Mouse (Mus musculus) spleen, adult 18-20 months (tissue): ENCODE data around the gene Hoxa7.

Experiments used
- DNase-seq, 2 experiments: peaks; one replicate each; pipeline ENCODE4 v3.0.0; 2022; ENCODE audit warnings: mixed read lengths in 2 of 2

The Hoxa7 gene

DNA sequence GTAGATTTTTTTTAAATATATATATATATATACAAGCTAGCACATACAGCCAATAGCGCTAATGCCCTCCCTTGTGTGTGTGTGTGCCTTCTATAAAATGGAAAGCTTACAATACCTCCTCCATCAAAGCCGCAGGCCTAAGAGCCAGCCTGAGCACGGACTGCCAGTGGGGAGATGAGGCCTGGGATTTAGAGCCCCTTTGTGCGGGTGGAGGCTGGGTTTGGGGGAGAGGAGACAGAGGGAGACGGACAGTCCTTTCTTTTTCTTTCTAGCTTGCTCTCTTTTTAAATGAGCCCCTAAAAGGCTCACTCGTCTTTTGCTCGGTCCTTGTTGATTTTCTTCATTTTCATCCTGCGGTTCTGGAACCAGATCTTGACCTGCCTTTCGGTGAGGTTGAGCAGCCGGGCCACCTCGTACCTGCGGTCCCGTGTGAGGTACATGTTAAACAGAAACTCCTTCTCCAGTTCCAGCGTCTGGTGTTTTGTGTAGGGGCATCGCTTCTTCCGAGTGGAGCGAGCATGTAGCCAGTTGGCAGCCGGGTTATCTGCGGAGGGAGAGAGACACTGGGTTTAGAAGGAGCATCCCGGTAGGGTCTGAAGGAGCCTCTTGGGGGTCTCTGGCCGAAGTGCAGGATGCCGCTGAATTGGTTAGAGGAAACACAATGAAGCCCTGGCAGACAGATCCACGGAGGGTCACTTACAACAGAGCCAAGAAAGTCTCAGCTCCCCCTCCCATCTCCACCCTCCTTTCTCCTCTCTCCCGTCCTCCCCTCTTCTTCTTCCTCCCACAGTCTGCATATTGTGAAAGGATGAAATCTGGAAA lies 2.5 kb upstream of the Hoxa7 start:
- no peak for DNase-seq

- no peak for DNase-seq
Measured at GRCm38 (mm10) chr6:52222729-52223128, 1.1 kb upstream of the Hoxa7 start.

DNA sequence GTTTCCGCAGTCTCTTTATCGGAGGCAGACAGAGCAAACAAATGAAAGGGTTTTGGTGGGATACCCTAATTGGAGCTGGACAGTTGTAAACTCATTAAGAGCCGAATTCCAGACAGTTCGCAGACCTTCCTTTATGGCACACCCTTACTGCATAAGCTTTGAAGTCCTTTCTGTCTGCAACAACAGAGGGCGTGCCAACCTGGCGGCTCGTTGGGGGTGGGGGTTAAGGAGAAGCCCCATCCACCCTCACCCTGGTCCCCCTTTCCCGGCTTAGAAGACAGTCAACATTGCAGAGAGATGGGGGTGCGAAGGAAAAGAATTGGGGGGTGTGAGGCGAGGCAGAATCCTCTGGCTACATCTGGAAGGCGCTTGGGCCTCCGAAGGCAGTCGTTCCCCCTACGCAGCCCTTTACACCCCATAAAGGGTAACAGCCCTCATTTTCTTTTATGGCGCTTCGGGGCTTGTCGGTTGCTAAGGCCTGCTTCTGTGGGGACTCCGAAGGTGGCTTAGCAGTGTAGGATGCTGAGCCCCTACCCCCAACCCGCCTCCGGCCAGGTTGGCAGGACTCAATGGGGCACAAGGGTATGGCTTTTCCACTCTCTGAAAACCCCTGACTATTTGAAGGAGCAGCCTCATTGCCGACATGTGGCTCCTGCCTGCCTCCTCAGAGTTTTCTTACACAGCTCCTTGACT lies 485 bp upstream of the Hoxa7 start:
- DNase-seq = no peak

DNA sequence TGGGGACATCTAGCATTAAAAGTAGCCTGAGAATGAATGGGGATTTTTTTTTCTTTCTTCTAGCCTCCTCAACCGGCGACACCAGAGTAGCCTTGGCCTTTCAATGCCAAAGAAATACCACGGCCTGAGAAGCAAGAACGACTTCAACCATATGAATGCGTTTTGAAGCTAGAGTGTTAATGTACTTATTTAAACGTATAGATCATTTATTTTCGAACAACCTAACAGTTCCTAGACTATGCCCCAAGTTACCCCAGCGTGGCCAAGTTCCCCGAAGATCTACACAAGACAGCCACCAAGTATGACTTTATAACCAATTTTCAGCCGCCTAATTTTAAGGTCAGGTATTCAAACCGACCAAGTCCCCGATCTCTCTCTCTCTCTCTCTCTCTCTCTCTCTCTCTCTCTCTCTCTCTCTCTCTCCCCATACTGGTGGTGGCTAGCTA lies 766 bp downstream of the Hoxa7 start:
- DNase-seq = no peak

DNA sequence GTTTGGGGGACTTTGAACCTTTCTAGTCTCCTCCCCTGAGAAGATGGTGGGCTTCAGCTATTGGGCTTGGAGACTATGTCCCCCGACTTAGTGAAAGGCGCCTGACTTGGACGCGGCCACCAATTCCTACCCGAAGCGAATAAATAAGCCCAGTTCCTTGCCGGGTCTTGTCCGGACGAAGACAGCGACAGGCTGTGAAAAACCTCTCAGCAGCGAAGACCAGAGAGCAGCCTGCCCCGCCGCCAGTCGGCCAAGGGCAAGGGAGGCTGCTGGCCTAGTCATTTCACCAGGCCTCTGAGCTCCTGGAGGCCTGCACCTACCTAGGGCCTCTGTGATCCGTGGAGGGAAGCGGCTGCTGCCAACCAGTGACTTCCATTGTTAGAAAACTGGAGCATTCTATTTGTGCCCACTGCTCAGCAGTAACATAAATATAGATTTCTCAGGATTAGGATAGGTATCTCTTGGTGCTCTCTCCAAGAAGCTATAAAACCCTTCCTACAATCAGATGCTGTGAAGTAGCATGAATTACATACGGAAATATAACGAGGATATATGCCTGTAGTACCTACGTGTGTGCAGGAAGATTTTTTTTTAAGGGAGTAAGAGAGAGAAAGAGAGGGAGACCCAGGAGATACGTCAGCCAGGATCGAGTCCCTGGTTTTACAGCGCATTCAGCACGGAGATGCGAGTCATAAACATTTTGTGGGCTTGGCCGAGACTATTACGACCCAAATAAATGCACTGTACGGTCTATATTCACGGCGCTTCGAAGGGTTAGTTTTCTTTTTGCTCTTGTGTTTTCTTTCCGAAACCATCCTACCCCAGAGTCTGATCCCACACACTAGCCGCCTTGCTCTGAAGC lies 1.4 kb downstream of the Hoxa7 start:
- no peak for DNase-seq

DNA sequence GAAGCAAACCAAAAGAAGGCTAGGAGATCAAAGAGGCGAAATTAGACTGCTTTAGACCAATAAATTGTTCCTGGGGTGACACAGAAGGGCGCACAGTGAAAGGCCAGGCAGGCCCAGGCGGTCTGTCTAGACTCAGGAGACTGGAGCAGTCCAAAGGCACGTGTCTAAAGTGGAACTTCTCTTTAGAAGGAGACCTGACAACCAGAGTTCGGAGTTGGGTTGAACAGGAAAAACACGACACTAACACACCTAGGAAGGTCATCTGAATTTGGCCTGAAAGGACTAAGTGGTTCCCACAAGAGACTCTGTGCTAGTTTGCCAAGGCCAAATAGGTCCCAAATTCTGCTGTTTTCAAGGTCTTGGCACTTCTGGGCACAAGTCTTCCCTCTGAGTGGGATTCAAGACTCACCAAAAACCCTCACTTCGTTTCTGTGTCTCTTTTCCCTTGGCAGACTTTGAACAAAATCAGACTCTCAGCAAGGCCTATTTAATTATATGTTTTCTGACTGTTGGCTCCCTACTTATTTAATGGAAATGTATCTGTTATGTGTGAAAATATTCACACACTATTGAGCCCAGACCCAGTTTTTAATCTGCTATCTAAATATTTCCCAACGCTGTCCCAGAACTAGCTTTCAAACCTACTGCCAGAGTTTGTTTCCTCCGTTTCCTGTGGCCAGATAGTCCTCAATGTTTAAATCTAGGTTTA lies 2.3 kb downstream of the Hoxa7 start:
- DNase-seq = no peak

GRCm38 (mm10) chr6:52218643-52219215 lies 2.9 kb downstream of the Hoxa7 start:
- no peak for DNase-seq

- DNase-seq = no peak
Measured at GRCm38 (mm10) chr6:52217895-52218642, 3.6 kb downstream of the Hoxa7 start.

GRCm38 (mm10) chr6:52217459-52217768 lies 4.2 kb downstream of the Hoxa7 start:
- DNase-seq = no peak

DNA sequence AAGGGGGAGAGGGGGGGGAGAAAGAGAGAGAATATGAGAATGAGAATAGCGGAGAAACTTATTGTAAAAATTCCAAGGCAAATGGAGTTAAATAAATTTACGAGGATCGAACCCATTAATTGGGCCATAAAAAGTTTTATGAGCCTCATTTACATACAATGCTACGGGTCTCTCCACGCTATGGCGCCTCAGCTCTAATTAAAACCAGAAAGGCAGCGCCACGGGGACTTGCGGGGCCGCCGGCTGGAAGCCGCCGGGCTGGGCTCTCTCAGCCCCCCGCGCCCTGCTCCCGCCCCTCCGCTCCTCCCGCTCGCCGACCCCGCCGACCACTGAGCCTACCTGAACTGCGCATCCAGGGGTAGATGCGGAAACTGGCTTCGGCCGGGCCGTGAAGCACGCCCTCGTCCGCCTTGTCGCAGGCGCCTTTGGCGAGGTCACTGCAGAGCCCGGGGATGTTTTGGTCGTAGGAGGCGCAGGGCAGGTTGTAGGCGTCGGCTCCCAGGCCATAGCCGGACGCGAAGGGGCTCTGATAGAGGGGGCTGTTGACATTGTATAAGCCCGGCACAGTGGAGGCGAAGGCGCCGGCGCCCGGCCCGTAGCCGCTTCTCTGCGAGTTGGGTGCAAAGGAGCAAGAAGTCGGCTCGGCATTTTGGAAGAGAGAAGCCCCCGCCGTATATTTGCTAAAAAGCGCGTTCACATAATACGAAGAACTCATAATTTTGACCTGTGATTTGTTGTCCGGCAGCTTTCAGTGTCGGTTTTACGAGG lies 4.8 kb downstream of the Hoxa7 start:
- DNase-seq = no peak

DNA sequence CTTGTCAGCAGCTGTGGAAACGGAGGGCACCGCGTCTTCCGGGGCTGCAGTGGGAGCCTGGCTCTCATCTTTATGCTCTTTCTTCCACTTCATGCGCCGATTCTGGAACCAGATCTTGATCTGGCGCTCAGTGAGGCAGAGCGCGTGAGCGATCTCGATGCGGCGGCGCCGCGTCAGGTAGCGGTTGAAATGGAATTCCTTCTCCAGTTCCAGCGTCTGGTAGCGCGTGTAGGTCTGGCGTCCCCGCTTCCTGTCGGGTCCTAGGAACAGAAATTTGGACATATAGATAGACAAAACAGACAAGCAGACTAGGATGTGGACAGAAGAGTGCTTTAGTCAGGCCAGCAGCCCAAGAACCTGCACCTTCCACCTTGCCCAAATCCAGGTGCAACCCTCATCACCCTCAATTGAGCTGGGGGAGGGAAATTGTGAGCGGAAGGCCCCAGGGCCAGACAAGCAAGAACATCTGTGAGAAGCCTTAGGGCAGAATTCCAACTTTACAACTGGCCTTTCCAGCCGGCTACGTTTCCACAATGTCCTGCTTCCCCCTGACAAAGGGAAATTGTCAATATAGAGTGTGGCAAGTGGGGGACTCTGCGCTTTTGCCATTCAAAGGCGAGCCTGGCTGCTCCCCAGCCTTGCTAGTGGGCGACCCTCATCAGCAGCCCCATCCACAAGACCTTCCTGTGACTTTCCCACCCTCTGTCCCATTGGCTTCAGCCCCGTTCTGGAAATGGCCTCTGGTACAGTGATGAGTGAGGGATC lies 5.7 kb downstream of the Hoxa7 start:
- DNase-seq = no peak

DNA sequence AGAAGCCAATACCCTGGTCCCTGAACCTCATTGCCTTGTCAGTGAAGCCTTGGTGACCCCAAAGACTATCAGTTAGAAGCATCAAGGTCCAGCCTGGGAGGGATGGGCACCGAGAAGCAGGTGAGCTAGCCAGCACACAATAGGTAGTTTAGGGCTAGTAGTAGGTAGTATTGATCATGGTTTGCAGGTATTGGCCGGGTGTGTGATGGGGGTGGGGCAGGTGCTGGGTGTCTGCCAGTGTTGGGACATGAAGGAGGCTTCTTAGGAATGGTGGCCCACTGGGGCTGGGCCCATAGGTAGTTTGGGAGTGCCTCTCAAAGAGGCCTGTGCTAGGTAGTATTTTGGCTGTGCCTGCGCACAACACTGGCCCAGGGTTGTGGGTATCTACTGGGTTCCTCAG lies 6.6 kb downstream of the Hoxa7 start:
- DNase-seq = no peak

GRCm38 (mm10) chr6:52214271-52214670 lies 7.4 kb downstream of the Hoxa7 start:
- DNase-seq = no peak

- DNase-seq = peak in 1 of 2 experiments; percentile 28
Measured at GRCm38 (mm10) chr6:52213119-52213986, 8.3 kb downstream of the Hoxa7 start, which contains the start of the genes Hoxa3 and Gm28308. Hoxa3 (minus strand) TSS chr6:52213336. Gm28308 (minus strand) TSS chr6:52213339.

GRCm38 (mm10) chr6:52212556-52213118 lies 9.0 kb downstream of the Hoxa7 start:
- DNase-seq = no peak

- peak in 1 of 2 experiments; percentile 24 for DNase-seq
Measured at GRCm38 (mm10) chr6:52211961-52212360, 9.7 kb downstream of the Hoxa7 start.

GRCm38 (mm10) chr6:52211170-52211935 lies 10.3 kb downstream of the Hoxa7 start:
- peak; percentile 55 to 74 for DNase-seq

DNA sequence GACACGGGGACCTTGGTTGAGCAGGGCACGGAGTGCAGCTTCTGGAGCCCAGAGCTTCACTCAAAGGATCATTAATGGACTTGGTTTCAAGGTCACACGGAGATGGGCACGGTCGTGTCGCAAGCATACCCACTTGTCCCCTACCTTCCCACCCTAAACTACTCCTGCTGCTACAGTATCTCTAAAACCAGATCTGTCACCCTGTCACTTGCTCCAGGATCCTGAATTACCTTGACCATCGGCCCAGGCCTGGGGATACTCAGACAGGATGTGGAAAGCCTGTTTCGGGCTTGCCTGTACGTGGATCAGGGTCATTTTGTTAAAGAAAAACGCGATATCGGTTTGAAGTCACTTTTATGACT lies 12.0 kb downstream of the Hoxa7 start:
- no peak for DNase-seq
